Mouse (Mus musculus): ENCODE measurements at regions not wholly inside any gene's neighbourhood (a gene's known extent, or its start where the extent isn't known, plus 50 kb on each side); places are given as distances from the start of the nearest gene placed in this dataset.

DNA sequence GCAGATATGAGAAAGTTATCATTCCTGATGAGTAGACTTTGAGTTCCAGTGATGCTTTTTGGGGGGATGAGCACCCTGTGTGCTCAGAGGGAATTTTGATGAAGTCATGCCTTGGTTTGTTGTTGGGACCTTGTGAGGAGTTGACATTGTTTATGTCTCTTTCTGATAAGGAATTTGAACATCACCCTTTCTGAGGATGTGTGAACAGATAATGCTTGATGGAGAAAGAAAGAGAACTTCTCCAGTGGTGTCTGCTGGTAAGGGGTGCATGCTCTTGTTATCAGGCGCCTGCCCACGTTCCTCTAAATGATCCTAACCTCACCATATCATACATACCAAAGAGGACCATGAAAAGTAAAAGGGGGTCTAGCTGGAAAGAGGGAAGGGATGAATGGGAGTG lies 413.1 kb upstream of the Zfp462 start:
- no peak for TF ChIP-seq POLR2A (IDR thresholded peaks at IDR 0.05; ENCODE audit: control insufficient read depth, low read depth, low read length)
- TF ChIP-seq CTCF (IDR thresholded peaks at IDR 0.05; ENCODE audit: control insufficient read depth, insufficient read depth, insufficient replicate concordance, low read depth, low read length) = no peak
